Mouse (Mus musculus): ENCODE measurements around the gene Dnajc2. TPM values are rescaled to one million over a fixed set of nuclear protein-coding genes. Genes with fewer than 3 reads are reported as not detected.
"Not testable (repeated sequence)": the region's sequence is repeated elsewhere in the genome, so short reads cannot be mapped to it uniquely, and the experiment has no call there.

Gene Dnajc2
- polyA plus RNA-seq, 1 experiment from 2014 or later: 44.5 TPM

GRCm38 (mm10) chr5:21712127-21712715, 72.8 kb downstream of the Dnajc2 start:
- ATAC-seq: no peak
- Histone ChIP-seq H3K27me3 (replicated peaks; ENCODE audit: control insufficient read depth, insufficient read depth, low read length) (no peaks in the 10 kb centered on the region), H3K9me3 (ENCODE audit: control insufficient read depth) (no peaks in the 10 kb centered on the region), H3K27ac (ENCODE audit: low read depth, low read length) (no peak overlapping the region), H3K4me3 (ENCODE audit: low read depth, low read length) (no peak overlapping the region), H3K4me2 (replicated peaks; ENCODE audit: low read depth) (no peak overlapping the region), H3K4me1 (replicated peaks; ENCODE audit: control insufficient read depth, insufficient read depth, low read length) (no peaks in the 10 kb centered on the region), H3K9ac (ENCODE audit: low read depth, low read length) (no peak overlapping the region), H3K36me3 (ENCODE audit: control insufficient read depth, insufficient read depth) (no peaks in the 10 kb centered on the region)
- no peak for TF ChIP-seq CTCF (IDR thresholded peaks at IDR 0.05; ENCODE audit: low read depth)
- 54% methylated on average over 13 of the region's 13 CpGs for WGBS

- ATAC-seq; H3K4me1 ChIP-seq (replicated peaks; ENCODE audit: control insufficient read depth, insufficient read depth, low read length); H3K36me3 ChIP-seq (ENCODE audit: control insufficient read depth, insufficient read depth); H3K27ac ChIP-seq (ENCODE audit: low read depth, low read length); H3K4me3 ChIP-seq (ENCODE audit: low read depth, low read length); H3K27me3 ChIP-seq (replicated peaks; ENCODE audit: control insufficient read depth, insufficient read depth, low read length); H3K4me2 ChIP-seq (replicated peaks; ENCODE audit: low read depth); H3K9ac ChIP-seq (ENCODE audit: low read depth, low read length); H3K9me3 ChIP-seq (ENCODE audit: control insufficient read depth): not testable (repeated sequence)
- 90% methylated on average over 8 of the region's 8 CpGs for WGBS
These were observed 77.0 kb downstream of the Dnajc2 start for GRCm38 (mm10) chr5:21708011-21708410.

Other genes with a start within 250 kb of the Dnajc2 start
- 8.2 and 10.3 TPM in 2 replicates for gene Lrrc17, start 241.7 kb downstream of the Dnajc2 start, polyA plus RNA-seq (2015; fragmentation: Nextera tagmentation; extraction: Ambion mirVana)
- gene Fbxl13, start 139.6 kb downstream of the Dnajc2 start, polyA plus RNA-seq (2015; fragmentation: Nextera tagmentation; extraction: Ambion mirVana): 0.07 and 0.08 TPM in 2 replicates
- gene Armc10, start 139.4 kb downstream of the Dnajc2 start, polyA plus RNA-seq (2015; fragmentation: Nextera tagmentation; extraction: Ambion mirVana): 15.0 and 15.6 TPM in 2 replicates
- gene Napepld, start 83.9 kb downstream of the Dnajc2 start, polyA plus RNA-seq (2015; fragmentation: Nextera tagmentation; extraction: Ambion mirVana): 2.1 and 2.3 TPM in 2 replicates
- 68.9 and 70.0 TPM in 2 replicates for gene Pmpcb, start 48.1 kb downstream of the Dnajc2 start, polyA plus RNA-seq (2015; fragmentation: Nextera tagmentation; extraction: Ambion mirVana)
- 96.0 and 99.6 TPM in 2 replicates for gene Psmc2, start within 50 bp of the Dnajc2 start, polyA plus RNA-seq (2015; fragmentation: Nextera tagmentation; extraction: Ambion mirVana)
- 0.07 TPM in 1 of 2 replicates, not detected in the other for gene Slc26a5, start 80.4 kb upstream of the Dnajc2 start, polyA plus RNA-seq (2015; fragmentation: Nextera tagmentation; extraction: Ambion mirVana)

Data from intestine, postnatal 0 days (tissue).